Comparison of ENCODE assay signal across 12 mouse cellular contexts in the genomic region with DNA sequence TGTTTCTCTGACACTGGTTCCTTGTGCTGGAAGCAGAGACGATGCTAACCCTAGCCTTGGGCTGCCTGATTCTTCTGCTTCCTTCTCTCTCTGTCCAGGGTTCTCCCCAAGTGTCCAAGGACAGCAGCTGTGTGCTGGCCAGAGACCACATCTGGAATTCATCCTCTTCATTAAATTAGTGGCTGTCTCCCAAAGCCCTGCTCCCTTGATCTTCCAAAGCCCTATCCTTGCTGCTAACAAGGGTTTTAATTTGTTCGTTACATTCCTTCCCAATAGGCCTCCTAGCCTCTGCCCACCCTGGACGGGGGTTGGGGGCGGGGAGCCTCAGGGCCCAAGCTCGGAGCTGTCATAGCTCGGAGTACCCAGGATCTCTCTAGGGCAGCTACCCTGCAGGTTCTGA. TPM values are rescaled to one million over a fixed set of nuclear protein-coding genes. Genes with fewer than 3 reads are reported as not detected.
A peak's percentile ranks its signal among the peaks of the same experiment; 100 is the strongest.
DNase-seq lines count a peak whose midpoint lies in the region; ATAC-seq and TF ChIP-seq lines count a peak whose summit lies in the region.
"Had no signal": no experiment of that assay in that cellular context is flagged by ENCODE, and none has a peak within 500 bp of the region (broad histone marks: within the 10 kb centered on the region; RNA-seq: fewer than 3 reads in every experiment).

No protein-coding gene starts in this region.

- no peak overlapping the region for H3K27ac ChIP-seq in kidney, adult 2 months (ENCODE audit: insufficient read depth, low read depth, low read length)
- peak overlapping the region; percentile 52 for H3K27ac ChIP-seq in embryonic facial prominence, embryonic 10.5 days (replicated peaks)
- H3K27ac ChIP-seq in lung, embryonic 15.5 days, result peak overlapping the region; percentile 91
- H3K27ac ChIP-seq: forebrain, embryonic 15.5 days had no signal

- no peaks in the 10 kb centered on the region for H3K36me3 ChIP-seq in kidney, adult 2 months (ENCODE audit: control insufficient read depth, insufficient read depth, low read length)
- no peaks in the 10 kb centered on the region for H3K36me3 ChIP-seq in embryonic facial prominence, embryonic 10.5 days (replicated peaks)
- H3K36me3 ChIP-seq in lung, embryonic 15.5 days, result no peaks in the 10 kb centered on the region
- H3K36me3 ChIP-seq: forebrain, embryonic 15.5 days had no signal

- no peaks in the 10 kb centered on the region for H3K27me3 ChIP-seq in kidney, adult 2 months (replicated peaks; ENCODE audit: control insufficient read depth, insufficient read depth, low read length)
- H3K27me3 ChIP-seq in embryonic facial prominence, embryonic 10.5 days (replicated peaks; ENCODE audit: low read depth, poor library complexity, severe bottlenecking), result no peaks in the 10 kb centered on the region
- no peaks in the 10 kb centered on the region for H3K27me3 ChIP-seq in lung, embryonic 15.5 days
- H3K27me3 ChIP-seq: forebrain, embryonic 15.5 days had no signal

- TF ChIP-seq CTCF in kidney, adult 2 months (conservative IDR thresholded peaks at IDR 0.05; ENCODE audit: insufficient read depth, insufficient read length, low read depth, low read length), result no peak

- no peak overlapping the region for H3K4me3 ChIP-seq in kidney, adult 2 months (ENCODE audit: insufficient read depth, low read depth, low read length)
- 0 out of 2 replicates have a peak overlapping the region, but pooled peaks have one; percentile 23 for H3K4me3 ChIP-seq in embryonic facial prominence, embryonic 10.5 days
- no peak overlapping the region for H3K4me3 ChIP-seq in lung, embryonic 15.5 days
- H3K4me3 ChIP-seq: forebrain, embryonic 15.5 days had no signal

- no peaks in the 10 kb centered on the region for H3K9me3 ChIP-seq in embryonic facial prominence, embryonic 10.5 days
- no peaks in the 10 kb centered on the region for H3K9me3 ChIP-seq in lung, embryonic 15.5 days
- H3K9me3 ChIP-seq: forebrain, embryonic 15.5 days had no signal

- peak; percentile 82 for ATAC-seq in lung, embryonic 15.5 days (ENCODE audit: borderline replicate concordance, extremely low read depth, low FRiP score, low TSS enrichment)
- no peak for ATAC-seq in frontal cortex, adult (ENCODE audit: low TSS enrichment)
- ATAC-seq in granulocyte monocyte progenitor cell, adult 5-6 weeks (replicated peaks; ENCODE audit: poor library complexity, severe bottlenecking), result no peak
- ATAC-seq: forebrain, embryonic 15.5 days had no signal

- H3K4me1 ChIP-seq in kidney, adult 2 months (ENCODE audit: control insufficient read depth, insufficient read depth, low read length), result no peaks in the 10 kb centered on the region
- H3K4me1 ChIP-seq in embryonic facial prominence, embryonic 10.5 days, result peaks cover 69% of the 10 kb centered on the region
- peaks cover 55% of the 10 kb centered on the region for H3K4me1 ChIP-seq in lung, embryonic 15.5 days
- H3K4me1 ChIP-seq: forebrain, embryonic 15.5 days had no signal

- peak overlapping the region; percentile 16; the same call in 1 of the 2 replicates for H3K4me2 ChIP-seq in lung, embryonic 15.5 days
- H3K4me2 ChIP-seq: forebrain, embryonic 15.5 days had no signal

- TF ChIP-seq POLR2A in kidney, adult 2 months (IDR thresholded peaks at IDR 0.05; ENCODE audit: low read depth, low read length), result no peak

- no peak overlapping the region for H3K9ac ChIP-seq in lung, embryonic 15.5 days
- H3K9ac ChIP-seq: forebrain, embryonic 15.5 days had no signal

- DNase-seq in kidney, adult 2 months, result peak; percentile 23
- no peak for DNase-seq in kidney, adult 11 months
- DNase-seq in embryonic facial prominence, embryonic 10.5 days (ENCODE audit: low spot score), result peak; percentile 43
- DNase-seq in gastrocnemius, postnatal 25 days, result peak; percentile 28
- no peak for DNase-seq in spleen, postnatal 10 days (ENCODE audit: low spot score in 2 of 2)
- DNase-seq: cerebellum, postnatal 25 days; thymus, postnatal 14 days had no signal

- 67% methylated on average over 6 of the region's 6 CpGs for WGBS in kidney, adult 2 months
- WGBS in embryonic facial prominence, embryonic 10.5 days, result 21% methylated on average over 6 of the region's 6 CpGs
- 35% methylated on average over 6 of the region's 6 CpGs for WGBS in lung, embryonic 15.5 days

RNA-seq across cellular contexts. Expression of a gene that starts 38.3 kb away (rescaled TPM):
- polyA plus RNA-seq in kidney, adult 2 months (2012; rRNA removed), result 0.46 and 0.63 TPM in 2 replicates
- polyA plus RNA-seq in embryonic facial prominence, embryonic 10.5 days (2016; fragmentation: Nextera tagmentation; extraction: Ambion mirVana), result 1.9 and 3.1 TPM in 2 replicates
- total RNA-seq in gastrocnemius, postnatal 25 days (2021), result 1 to 10 TPM in 1 of 2 experiments, under 1 TPM in 1; 0.75 to 1.4 TPM
- 2.7 and 2.9 TPM in 2 replicates for polyA plus RNA-seq in lung, embryonic 15.5 days (2015; fragmentation: Nextera tagmentation; extraction: Ambion mirVana)
- 0.04 TPM in 1 of 2 replicates, not detected in the other for total RNA-seq in granulocyte monocyte progenitor cell, adult 5-6 weeks (2014; fragmentation: Nextera tagmentation)
- not detected in 2 replicates for total RNA-seq in granulocyte monocyte progenitor cell, adult 5-6 weeks (2017)
- total RNA-seq: hematopoietic stem cell, adult 5-6 weeks had no signal

Comparison
In these comparisons a context has a peak if more than half of its experiments do, and no peak if none do; other contexts are left out.
1. DNase-seq: peak in kidney, adult 2 months (single experiment), embryonic facial prominence, embryonic 10.5 days (single experiment) and gastrocnemius, postnatal 25 days (single experiment); none in kidney, adult 11 months (single experiment) and spleen, postnatal 10 days (0 of 2).